Mouse (Mus musculus): ENCODE measurements around the gene Twsg1.

Twsg1 gene

GRCm38 (mm10) chr17:65884061-65884669 is 66.9 kb downstream of the Twsg1 start:
- no peak for TF ChIP-seq GATA4 (IDR thresholded peaks at IDR 0.05; ENCODE audit: insufficient replicate concordance, low read length)

GRCm38 (mm10) chr17:65877026-65877425 is 74.0 kb downstream of the Twsg1 start:
- no peak for TF ChIP-seq GATA4 (IDR thresholded peaks at IDR 0.05; ENCODE audit: insufficient replicate concordance, low read length)

- no peak for TF ChIP-seq GATA4 (IDR thresholded peaks at IDR 0.05; ENCODE audit: insufficient replicate concordance, low read length)
These were observed 77.2 kb downstream of the Twsg1 start for GRCm38 (mm10) chr17:65873834-65874233.

- TF ChIP-seq GATA4 (IDR thresholded peaks at IDR 0.05; ENCODE audit: insufficient replicate concordance, low read length): no peak
These were observed 77.9 kb downstream of the Twsg1 start for GRCm38 (mm10) chr17:65873156-65873555.

GRCm38 (mm10) chr17:65872652-65873051 is 78.4 kb downstream of the Twsg1 start:
- TF ChIP-seq GATA4 (IDR thresholded peaks at IDR 0.05; ENCODE audit: insufficient replicate concordance, low read length): no peak

- no peak for TF ChIP-seq GATA4 (IDR thresholded peaks at IDR 0.05; ENCODE audit: insufficient replicate concordance, low read length)
These were observed 79.0 kb downstream of the Twsg1 start for GRCm38 (mm10) chr17:65872051-65872450.

All from liver, adult (tissue).